Mouse (Mus musculus) T-helper 2 cell (primary cell): ENCODE measurements around the gene Irgm1.

ENCODE experiments used
- in situ Hi-C: fragments of 300-600 bp; cut with MboI, MseI; formaldehyde crosslinking; loops from one replicate; pipeline ENCODE4 v1.15.1; 2025; ENCODE audit warnings: high pct_unique_total_duplicates

Gene Irgm1

GRCm38 (mm10) chr11:48813782-48814181, 57.7 kb downstream of the Irgm1 start:
- in situ Hi-C loops = loop anchor here (10.0 to 25.0 kb wide), 2 partner anchors 899 to 1491 kb away; partner anchors contain the start of gene Cnot6
